Mouse (Mus musculus) neural tube, embryonic 15.5 days (tissue): ENCODE measurements around the gene Fau. TPM values are rescaled to one million over a fixed set of nuclear protein-coding genes. Genes with fewer than 3 reads are reported as not detected.
A peak's percentile ranks its signal among the peaks of the same experiment; 100 is the strongest.
"Not testable (repeated sequence)": the region's sequence is repeated elsewhere in the genome, so short reads cannot be mapped to it uniquely, and the experiment has no call there.

Experiments used
- ATAC-seq: fragments of 200-750 bp; cut with Nextera tagmentation; 2 replicates; pipeline ENCODE4 v1.8.0; 2017; ENCODE audit warnings: mild to moderate bottlenecking, moderate TSS enrichment, moderate library complexity; ENCODE audit not compliant: low FRiP score
- H3K27ac ChIP-seq: fragments of 300-500 bp; sonication (generic); replicated peaks from 2 replicates; pipeline ENCODE4 v1.5.1; 2015; ENCODE audit warnings: mild to moderate bottlenecking, inconsistent platforms
- H3K27me3 ChIP-seq: fragments of 300-500 bp; sonication (generic); replicated peaks from 2 replicates; pipeline ENCODE4 v1.6.1; 2015; ENCODE audit warnings: inconsistent platforms
- H3K36me3 ChIP-seq: fragments of 300-500 bp; sonication (generic); 2 replicates; pipeline ENCODE4 v1.6.1; 2015; ENCODE audit warnings: inconsistent platforms
- H3K4me1 ChIP-seq: fragments of 300-500 bp; sonication (generic); 2 replicates; pipeline ENCODE4 v1.6.1; 2015; ENCODE audit warnings: inconsistent platforms
- H3K4me2 ChIP-seq: fragments of 300-500 bp; sonication (generic); 2 replicates; pipeline ENCODE4 v1.6.1; 2015; ENCODE audit warnings: inconsistent platforms, mild to moderate bottlenecking, moderate library complexity
- H3K4me3 ChIP-seq: fragments of 300-500 bp; sonication (generic); replicated peaks from 2 replicates; pipeline ENCODE4 v1.5.1; 2015; ENCODE audit warnings: mild to moderate bottlenecking, inconsistent platforms
- H3K9ac ChIP-seq: fragments of 300-500 bp; sonication (generic); replicated peaks from 2 replicates; pipeline ENCODE4 v1.6.1; 2015; ENCODE audit warnings: mild to moderate bottlenecking, inconsistent platforms
- H3K9me3 ChIP-seq: fragments of 300-500 bp; sonication (generic); replicated peaks from 2 replicates; pipeline ENCODE4 v1.6.1; 2016; ENCODE audit warnings: inconsistent platforms
- WGBS: fragments of 180-500 bp; shearing (Covaris S2); methylation state at CpG from one replicate; pipeline ENCODE4 v1.1.7; 2015; ENCODE audit warnings: mixed read lengths; 5-methylcytosine and 5-hydroxymethylcytosine counted together
- polyA plus RNA-seq: library from polyadenylated mRNA; unstranded; fragments of >200 nt; fragmentation: Nextera tagmentation; extraction: Ambion mirVana; gene quantifications from 2 replicates; pipeline ENCODE4 v1.2.1, GENCODE M21; 2015

Fau gene
- polyA plus RNA-seq, 1 experiment from 2014 or later, result 522 TPM

- Histone ChIP-seq H3K9me3 (no peaks in the 10 kb centered on the region), H3K9ac (no peak overlapping the region), H3K4me2 (no peak overlapping the region), H3K36me3 (no peaks in the 10 kb centered on the region), H3K27me3 (no peaks in the 10 kb centered on the region), H3K4me1 (no peaks in the 10 kb centered on the region), H3K27ac (no peak overlapping the region), H3K4me3 (no peak overlapping the region)
- 85% methylated on average over 9 of the region's 9 CpGs for WGBS
- ATAC-seq, result no peak
Observed at GRCm38 (mm10) chr19:6029426-6029825, 28.2 kb upstream of the Fau start.

DNA sequence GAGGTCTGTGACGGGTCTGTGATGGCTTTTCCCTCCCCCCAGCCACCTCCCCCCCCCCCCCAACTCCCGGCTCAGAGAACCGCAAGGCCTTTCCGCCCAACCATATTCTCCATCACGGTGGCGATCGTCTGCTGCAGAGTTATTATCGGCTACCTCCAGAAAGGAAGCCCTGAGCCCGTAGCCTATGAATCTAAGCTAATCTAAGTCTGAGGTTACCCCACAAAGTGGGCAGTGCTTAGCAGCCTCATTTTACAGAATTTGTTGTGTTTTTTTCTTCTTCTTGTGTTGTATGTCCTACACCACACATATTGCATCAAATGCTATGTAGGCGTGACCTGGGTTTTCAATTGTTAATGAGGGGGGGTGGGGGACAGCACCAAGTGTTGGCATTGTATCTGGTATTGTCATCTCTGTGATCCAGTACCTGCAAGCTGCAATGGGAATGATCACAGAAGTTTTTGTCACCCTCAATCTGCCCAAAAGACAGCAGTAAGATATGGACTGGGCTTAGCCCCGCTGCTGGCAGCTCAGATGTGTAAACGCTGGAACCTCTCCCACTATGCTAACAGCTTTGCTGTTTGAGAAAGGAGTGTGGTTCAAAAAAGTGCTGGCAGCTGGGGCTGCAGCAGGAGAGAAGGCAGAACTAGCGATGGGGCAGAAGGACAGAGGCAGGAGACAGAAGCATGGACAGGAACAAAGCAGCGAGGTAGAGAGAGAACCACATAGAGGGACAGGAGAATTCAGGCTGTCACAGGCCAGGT, 26.9 kb upstream of the Fau start:
- H3K4me2 ChIP-seq, result no peak overlapping the region

GRCm38 (mm10) chr19:6035966-6036585, 21.6 kb upstream of the Fau start:
- no peaks in the 10 kb centered on the region for H3K36me3 ChIP-seq
- no peaks in the 10 kb centered on the region for H3K9me3 ChIP-seq
- H3K4me2 ChIP-seq, result no peak overlapping the region
- H3K4me1 ChIP-seq, result no peaks in the 10 kb centered on the region
- 78% methylated on average over 9 of the region's 9 CpGs for WGBS
- H3K4me3 ChIP-seq, result no peak overlapping the region
- H3K9ac ChIP-seq, result no peak overlapping the region
- H3K27me3 ChIP-seq, result no peaks in the 10 kb centered on the region
- ATAC-seq, result no peak
- no peak overlapping the region for H3K27ac ChIP-seq

More for the DNA sequence above, 26.9 kb upstream of the Fau start:
- 79% methylated on average over 14 of the region's 14 CpGs for WGBS
- no peaks in the 10 kb centered on the region for H3K27me3 ChIP-seq
- no peak overlapping the region for H3K27ac ChIP-seq
- no peak overlapping the region for H3K9ac ChIP-seq
- no peak overlapping the region for H3K4me3 ChIP-seq
- no peak for ATAC-seq
- H3K36me3 ChIP-seq, result no peaks in the 10 kb centered on the region
- no peaks in the 10 kb centered on the region for H3K4me1 ChIP-seq
- H3K9me3 ChIP-seq, result no peaks in the 10 kb centered on the region

- ATAC-seq, result no peak
- Histone ChIP-seq H3K27me3 (no peaks in the 10 kb centered on the region), H3K9ac (no peak overlapping the region), H3K4me1 (no peaks in the 10 kb centered on the region; the same call in 1 of the 2 replicates), H3K4me2 (no peak overlapping the region), H3K4me3 (no peak overlapping the region), H3K9me3 (no peaks in the 10 kb centered on the region), H3K36me3 (no peaks in the 10 kb centered on the region), H3K27ac (no peak overlapping the region)
Observed at GRCm38 (mm10) chr19:6037695-6038094, 19.9 kb upstream of the Fau start.

DNA sequence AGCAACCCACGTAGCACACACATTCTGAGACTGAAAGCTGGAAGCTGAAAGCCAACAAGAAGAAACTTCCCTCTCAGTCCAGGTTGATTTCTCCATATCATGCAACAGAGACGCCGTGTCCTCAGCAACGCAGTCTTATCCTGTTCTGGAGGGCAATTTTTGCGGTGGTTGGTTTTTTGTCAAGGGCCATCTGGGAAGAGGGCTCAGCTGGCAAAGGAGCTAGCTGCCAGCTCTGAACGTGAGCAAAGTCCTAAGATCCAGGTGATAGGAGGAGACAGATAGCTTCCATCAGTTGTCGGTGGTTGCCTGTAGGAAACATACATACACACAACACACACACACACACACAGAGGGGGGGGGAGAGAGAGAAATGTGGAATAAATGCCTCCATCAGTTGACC, 19.3 kb upstream of the Fau start:
- no peak overlapping the region for H3K4me2 ChIP-seq
- H3K4me1 ChIP-seq, result no peaks in the 10 kb centered on the region; the same call in 1 of the 2 replicates
- WGBS, result 81% methylated on average over 7 of the region's 7 CpGs
- H3K27ac ChIP-seq, result no peak overlapping the region
- H3K9me3 ChIP-seq, result no peaks in the 10 kb centered on the region
- H3K36me3 ChIP-seq, result no peaks in the 10 kb centered on the region
- no peak overlapping the region for H3K4me3 ChIP-seq
- no peak for ATAC-seq
- H3K27me3 ChIP-seq, result no peaks in the 10 kb centered on the region
- no peak overlapping the region for H3K9ac ChIP-seq

GRCm38 (mm10) chr19:6040002-6040401, 17.6 kb upstream of the Fau start:
- ATAC-seq, result no peak
- H3K36me3 ChIP-seq, result no peaks in the 10 kb centered on the region
- peaks cover 3% of the 10 kb centered on the region for H3K4me1 ChIP-seq
- H3K27me3 ChIP-seq, result no peaks in the 10 kb centered on the region
- no peak overlapping the region for H3K4me3 ChIP-seq
- H3K27ac ChIP-seq, result no peak overlapping the region
- no peak overlapping the region for H3K4me2 ChIP-seq
- no peaks in the 10 kb centered on the region for H3K9me3 ChIP-seq
- H3K9ac ChIP-seq, result no peak overlapping the region

- H3K9ac ChIP-seq, result no peak overlapping the region; the same call in 1 of the 2 replicates
- ATAC-seq, result no peak
- no peak overlapping the region for H3K27ac ChIP-seq
- no peak overlapping the region for H3K4me2 ChIP-seq
- H3K4me1 ChIP-seq, result peaks cover 12% of the 10 kb centered on the region
- H3K9me3 ChIP-seq, result no peaks in the 10 kb centered on the region
- WGBS, result 82% methylated on average over 9 of the region's 9 CpGs
- no peaks in the 10 kb centered on the region for H3K36me3 ChIP-seq
- no peaks in the 10 kb centered on the region for H3K27me3 ChIP-seq
- no peak overlapping the region for H3K4me3 ChIP-seq
Observed at GRCm38 (mm10) chr19:6042293-6042692, 15.4 kb upstream of the Fau start.

GRCm38 (mm10) chr19:6044102-6044501, 13.5 kb upstream of the Fau start:
- H3K9ac ChIP-seq, ATAC-seq, H3K36me3 ChIP-seq, H3K27me3 ChIP-seq, H3K27ac ChIP-seq, H3K9me3 ChIP-seq, H3K4me2 ChIP-seq, H3K4me3 ChIP-seq: not testable (repeated sequence)
- 71% methylated on average over 4 of the region's 4 CpGs for WGBS
- H3K4me1 ChIP-seq, result peaks cover 29% of the 10 kb centered on the region

- Histone ChIP-seq H3K36me3 (peaks cover 24% of the 10 kb centered on the region), H3K27ac (peak overlapping the region; percentile 100), H3K9me3 (no peaks in the 10 kb centered on the region), H3K4me2 (peak overlapping the region; percentile 83), H3K4me3 (peak overlapping the region; percentile 91), H3K4me1 (peaks cover 31% of the 10 kb centered on the region), H3K9ac (peak overlapping the region; percentile 90), H3K27me3 (no peaks in the 10 kb centered on the region)
- peak; percentile 50 for ATAC-seq
- WGBS, result 13% methylated on average over 20 of the region's 20 CpGs
Observed at GRCm38 (mm10) chr19:6045366-6046293, 12.0 kb upstream of the Fau start.

DNA sequence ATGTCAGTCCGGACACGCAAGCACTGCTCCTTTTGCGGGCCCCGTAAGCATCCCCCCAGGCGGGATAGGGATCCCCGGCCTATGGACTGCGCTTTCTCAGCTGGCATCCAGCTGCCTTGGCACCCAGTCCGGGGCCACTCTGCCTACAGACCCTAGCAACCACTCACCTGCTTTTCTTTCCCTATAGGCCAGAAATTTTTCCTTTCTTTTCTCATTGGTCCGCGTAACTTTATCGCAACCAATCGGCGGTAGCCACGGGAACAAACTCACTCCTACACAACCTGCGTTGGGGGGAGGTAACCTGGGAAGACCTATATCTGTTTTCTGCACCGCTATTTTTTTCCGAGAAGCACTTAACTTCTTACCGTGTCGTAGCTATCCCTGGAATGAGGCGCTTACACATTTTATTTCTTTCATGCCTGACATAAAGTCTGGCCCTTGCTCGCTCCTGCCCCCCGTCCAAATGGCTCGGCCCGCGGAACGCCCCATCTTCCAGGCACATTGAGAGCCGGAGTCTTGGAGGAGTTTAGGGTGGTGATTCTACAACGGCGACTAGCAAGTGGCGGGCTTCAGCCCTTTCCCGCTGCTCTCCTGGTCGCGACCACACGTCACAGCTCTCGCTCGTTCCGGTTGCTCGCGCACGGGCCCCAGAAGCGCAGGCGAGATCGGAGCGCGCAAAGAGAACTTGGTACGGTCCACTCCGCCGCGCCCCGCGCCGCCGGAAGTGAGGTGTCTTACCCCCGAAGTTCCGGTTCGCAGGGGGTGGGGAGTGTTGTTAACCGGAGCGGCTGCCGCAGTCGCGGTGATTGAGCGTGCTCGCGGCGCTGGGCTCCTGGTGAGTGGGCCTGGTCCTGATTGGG, 11.1 kb upstream of the Fau start, which contains the start of gene Syvn1:
Gene Syvn1 (plus strand): TSS at position 283 of the 860 bp plus-strand sequence.
- Histone ChIP-seq H3K9me3 (no peaks in the 10 kb centered on the region), H3K9ac (peak within 1 kb of the TSS; percentile 90), H3K27me3 (no peaks in the 10 kb centered on the region), H3K4me2 (peak within 1 kb of the TSS; percentile 83), H3K27ac (peak within 1 kb of the TSS; percentile 100), H3K4me1 (peaks cover 33% of the 10 kb centered on the region), H3K36me3 (peaks cover 33% of the 10 kb centered on the region), H3K4me3 (peak within 1 kb of the TSS; percentile 91)
- peak; percentile 92 for ATAC-seq
- under 1% methylated on average over 61 of the region's 65 CpGs for WGBS
